Mouse (Mus musculus) left cerebral cortex, adult 6 months (tissue): ENCODE results near the gene Pyurf. TPM values are rescaled to one million over a fixed set of nuclear protein-coding genes. Genes with fewer than 3 reads are reported as not detected.

Experiments used
- long read RNA-seq, 2 experiments: library from polyadenylated mRNA; unstranded; transcript quantifications; one replicate each; pipeline ENCODE4 v2.0.0; 2019 to 2020
- polyA plus RNA-seq: library from polyadenylated mRNA; unstranded; fragments of <200 nt; fragmentation: Nextera tagmentation; gene quantifications from 2 replicates; pipeline ENCODE4 v1.2.3, GENCODE M21; 2021

The Pyurf gene
- polyA plus RNA-seq: 11.3 and 15.7 TPM in 2 replicates
- long read RNA-seq, experiment 1, transcript Pyurf-201 (2 exons, 3,573 nt): major isoform, 62 of 62 reads
- long read RNA-seq, experiment 1, partial matches to known transcripts: 0 of 62 reads
- long read RNA-seq, experiment 1, other reads (novel, unspliced or antisense): 0 of 62 reads
- long read RNA-seq, experiment 2, transcript Pyurf-201 (2 exons, 3,573 nt): major isoform, 30 of 31 reads
- long read RNA-seq, experiment 2, partial matches to known transcripts: 0 of 31 reads
- long read RNA-seq, experiment 2, other reads (novel, unspliced or antisense): 1 of 31 reads

GRCm38 (mm10) chr6:57691467-57692261 lies at the start of gene Pyurf:
Pyurf (minus strand) TSS chr6:57692078.

DNA sequence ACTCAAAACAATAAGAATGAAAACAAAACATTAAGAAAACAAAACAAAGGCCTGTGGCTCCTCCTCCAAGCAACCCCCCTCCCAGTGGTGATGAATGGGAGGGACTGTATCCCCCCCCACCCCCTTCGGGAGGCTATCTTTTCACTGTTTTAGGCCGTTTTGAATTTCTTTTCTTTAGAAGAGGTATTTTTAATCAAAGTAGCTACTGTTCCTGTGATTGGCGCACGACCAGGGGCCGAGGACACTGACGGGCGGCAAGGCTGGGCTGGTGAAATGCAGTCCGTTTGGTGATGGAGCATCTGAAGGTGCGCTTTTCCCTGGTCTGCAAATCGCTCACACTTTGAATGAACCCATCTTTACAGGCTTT lies 10.5 kb upstream of the Pyurf start, which contains the start of gene Lancl2:
TSS of gene Lancl2 (plus strand) at position 165 of the 367 bp plus-strand sequence.

Other genes with a start within 250 kb of the Pyurf start
- gene Ppm1k, start 156.6 kb downstream of the Pyurf start, polyA plus RNA-seq: 27.0 and 32.1 TPM in 2 replicates
- gene Herc6, start 111.1 kb downstream of the Pyurf start, polyA plus RNA-seq: 2.7 and 4.8 TPM in 2 replicates
- 45.5 and 55.7 TPM in 2 replicates for gene Lancl2, start 10.5 kb upstream of the Pyurf start, polyA plus RNA-seq
- gene Vopp1, start 133.1 kb upstream of the Pyurf start, polyA plus RNA-seq: 65.2 and 74.0 TPM in 2 replicates
- not detected in 2 replicates for gene Vmn1r21, start 158.3 kb upstream of the Pyurf start, polyA plus RNA-seq
- gene Vmn1r22, start 215.9 kb upstream of the Pyurf start, polyA plus RNA-seq: not detected in 2 replicates
- not detected in 2 replicates for gene Vmn1r23, start 234.8 kb upstream of the Pyurf start, polyA plus RNA-seq